Mouse (Mus musculus): ENCODE data around the gene Lce3f.

The Lce3f gene

GRCm38 (mm10) chr3:92991926-92992325 is at the start of gene Lce3f:
Gene Lce3f, plus strand, starts transcription at chr3:92992226.
- DNase-seq: no peak

GRCm38 (mm10) chr3:92944186-92944585 is 47.8 kb upstream of the Lce3f start, which contains the start of gene Lce3c:
Gene Lce3c, plus strand, starts transcription at chr3:92944486.
- DNase-seq: no peak

- DNase-seq: no peak
Observed at GRCm38 (mm10) chr3:92957090-92957489, 34.9 kb upstream of the Lce3f start, which contains the start of gene Lce3d. Gene Lce3d, plus strand, starts transcription at chr3:92957390.

DNA sequence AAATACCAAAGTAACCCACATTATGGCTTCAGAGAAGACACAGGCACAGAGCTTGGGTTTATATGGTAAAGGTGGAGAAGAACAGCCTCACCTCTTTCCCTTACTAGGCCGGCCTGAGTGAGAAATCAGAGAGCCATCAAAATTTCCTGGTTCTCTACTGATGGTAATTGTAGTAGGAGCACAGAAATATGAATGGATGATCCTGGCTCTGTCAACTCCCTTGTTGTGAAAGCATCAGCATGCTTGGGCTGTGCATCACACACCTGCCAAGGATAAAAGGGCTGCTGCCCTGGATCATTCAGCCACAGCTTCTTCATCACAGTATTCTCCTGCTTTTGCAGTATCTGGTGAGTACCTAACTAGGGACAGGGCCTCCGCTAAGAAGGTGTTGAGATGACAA is 25.3 kb upstream of the Lce3f start, which contains the start of gene Lce3e:
Gene Lce3e, plus strand, starts transcription at position 301 of the 400 bp plus-strand sequence.
- no peak for DNase-seq

GRCm38 (mm10) chr3:92978484-92978883 is 13.5 kb upstream of the Lce3f start:
- DNase-seq: no peak

GRCm38 (mm10) chr3:92998691-92999090 is 6.7 kb downstream of the Lce3f start:
- DNase-seq: peak; percentile 74

DNA sequence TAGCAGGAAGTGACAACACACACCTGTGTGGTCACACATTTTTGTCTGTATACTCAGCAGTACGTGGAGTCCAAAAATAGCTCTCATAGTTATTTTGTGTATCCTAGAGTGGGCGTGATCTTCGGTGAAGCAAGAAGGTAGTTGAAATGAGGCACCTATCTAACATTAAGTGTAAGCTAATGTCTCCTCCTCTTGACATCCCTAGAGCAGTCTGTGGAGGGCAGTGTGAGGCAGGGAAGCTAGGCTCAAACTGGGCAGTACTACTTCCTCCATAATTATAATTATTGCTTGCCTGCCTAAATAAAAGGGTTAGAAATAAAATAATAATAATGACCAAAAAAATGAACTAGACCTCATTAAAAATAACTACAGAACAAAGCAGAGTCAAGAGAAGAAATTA is 8.6 kb downstream of the Lce3f start:
- DNase-seq: no peak

- no peak for DNase-seq
Observed at GRCm38 (mm10) chr3:93002843-93003242, 10.8 kb downstream of the Lce3f start.

DNA sequence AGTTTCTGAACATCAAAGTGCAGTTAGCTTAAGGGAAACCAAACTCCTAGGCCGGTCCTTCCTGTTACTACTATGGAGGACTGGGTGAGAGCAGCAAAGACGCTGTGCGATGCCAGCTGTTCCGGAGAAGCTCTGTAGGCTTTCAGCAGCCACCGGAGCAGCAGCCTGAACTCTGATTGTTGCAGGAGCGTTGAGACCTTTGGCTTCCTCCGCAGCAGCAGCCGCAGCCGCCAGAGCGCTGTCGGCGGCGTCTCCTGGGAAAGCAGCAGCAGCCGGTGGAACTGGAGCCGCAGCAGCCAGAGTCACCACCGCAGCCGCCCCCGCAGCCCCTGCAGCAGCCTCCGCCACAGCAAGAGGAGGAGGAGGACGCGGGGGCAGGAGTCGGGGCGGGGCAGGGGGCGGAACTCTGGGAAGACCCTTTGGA is 22.4 kb downstream of the Lce3f start:
- DNase-seq: peak; percentile 63

DNA sequence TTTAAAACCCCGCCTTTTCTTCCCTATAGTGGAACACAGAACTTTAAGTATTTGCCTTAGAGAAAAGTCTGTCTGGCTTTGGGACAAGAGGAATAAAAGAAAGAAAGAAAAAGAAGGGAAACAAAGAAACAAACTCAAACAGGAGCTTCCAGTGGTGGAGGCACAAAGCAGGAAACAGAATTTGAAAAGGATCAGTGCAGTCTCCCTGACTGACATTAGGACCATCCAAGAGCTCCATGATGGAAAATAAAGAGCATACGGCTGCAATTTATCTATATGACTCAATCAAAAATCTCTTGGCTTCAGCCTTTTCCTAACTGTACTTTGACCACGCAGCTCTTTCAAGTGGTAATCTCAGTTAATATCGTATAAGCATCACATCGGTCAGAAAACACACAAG is 22.8 kb downstream of the Lce3f start:
- DNase-seq: no peak

- no peak for DNase-seq
Observed at GRCm38 (mm10) chr3:93015460-93016104, 23.6 kb downstream of the Lce3f start, which contains the start of gene Crct1. Gene Crct1, minus strand, starts transcription at chr3:93015687.

DNA sequence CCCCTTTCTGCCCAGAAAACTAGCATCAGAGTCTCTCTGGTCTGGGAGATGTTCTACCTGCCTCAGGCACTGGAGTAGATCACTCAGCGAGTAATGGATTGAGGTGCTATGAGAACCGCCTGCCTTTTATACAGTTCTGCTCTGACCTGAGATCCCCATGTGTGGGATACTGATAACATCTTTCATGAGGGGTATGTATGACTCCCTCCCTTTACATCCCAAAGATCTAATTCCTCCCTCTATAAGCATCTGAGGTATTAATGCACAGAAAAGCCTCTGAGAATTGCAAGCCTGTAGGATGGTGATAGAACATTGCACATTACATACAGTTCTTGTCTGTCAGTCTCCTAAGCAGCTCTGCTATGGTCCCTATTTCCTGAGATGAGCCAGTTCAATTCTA is 26.9 kb downstream of the Lce3f start, which contains the start of gene Lce1m:
Gene Lce1m, minus strand, starts transcription at position 101 of the 400 bp plus-strand sequence.
- no peak for DNase-seq

GRCm38 (mm10) chr3:93021171-93021570 is 29.1 kb downstream of the Lce3f start:
- no peak for DNase-seq

- DNase-seq: peak; percentile 37
Observed at GRCm38 (mm10) chr3:93023411-93024184, 31.6 kb downstream of the Lce3f start.

GRCm38 (mm10) chr3:93025486-93025885 is 33.5 kb downstream of the Lce3f start:
- no peak for DNase-seq

GRCm38 (mm10) chr3:93031450-93031849 is 39.4 kb downstream of the Lce3f start:
- DNase-seq: peak; percentile 57
